Mouse (Mus musculus) liver, embryonic 12.5 days (tissue): ENCODE measurements at regions not wholly inside any gene's neighbourhood (a gene's known extent, or its start where the extent isn't known, plus 50 kb on each side); places are given as distances from the start of the nearest gene placed in this dataset.

ENCODE experiments used
- ATAC-seq: fragments of 200-750 bp; cut with Nextera tagmentation; 2 replicates; pipeline ENCODE4 v1.8.0; 2017; ENCODE audit warnings: moderate number of reproducible peaks, mild to moderate bottlenecking, moderate library complexity
- H3K27ac ChIP-seq: fragments of 300-500 bp; sonication (generic); 2 replicates; pipeline ENCODE4 v1.5.1; 2016; ENCODE audit warnings: mild to moderate bottlenecking
- H3K27me3 ChIP-seq: fragments of 300-500 bp; sonication (generic); replicated peaks from 2 replicates; pipeline ENCODE4 v1.6.1; 2016; ENCODE audit warnings: mild to moderate bottlenecking, moderate library complexity
- H3K36me3 ChIP-seq: fragments of 300-500 bp; sonication (generic); 2 replicates; pipeline ENCODE4 v1.6.1; 2016; ENCODE audit warnings: mild to moderate bottlenecking, moderate library complexity
- H3K4me1 ChIP-seq: fragments of 300-500 bp; sonication (generic); 2 replicates; pipeline ENCODE4 v1.6.1; 2016
- H3K4me2 ChIP-seq: fragments of 300-500 bp; sonication (generic); 2 replicates; pipeline ENCODE4 v1.6.1; 2016; ENCODE audit warnings: mild to moderate bottlenecking, moderate library complexity
- H3K4me3 ChIP-seq: fragments of 300-500 bp; sonication (generic); 2 replicates; pipeline ENCODE4 v1.5.1; 2016; ENCODE audit warnings: mild to moderate bottlenecking, moderate library complexity
- H3K9ac ChIP-seq: fragments of 300-500 bp; sonication (generic); 2 replicates; pipeline ENCODE4 v1.6.1; 2016; ENCODE audit warnings: mild to moderate bottlenecking, moderate library complexity
- H3K9me3 ChIP-seq: fragments of 300-500 bp; sonication (generic); replicated peaks from 2 replicates; pipeline ENCODE4 v1.6.1; 2016; ENCODE audit warnings: mild to moderate bottlenecking, moderate library complexity
- WGBS: fragments of 180-500 bp; shearing (Covaris S2); methylation state at CpG from one replicate; pipeline ENCODE4 v1.1.7; 2016; ENCODE audit not compliant: insufficient replicate concordance; 5-methylcytosine and 5-hydroxymethylcytosine counted together

GRCm38 (mm10) chr10:21446641-21447040, 69.5 kb downstream of the Aldh8a1 start:
- Histone ChIP-seq H3K4me1 (peaks cover 13% of the 10 kb centered on the region), H3K4me3 (no peak overlapping the region), H3K9me3 (no peaks in the 10 kb centered on the region), H3K9ac (no peak overlapping the region), H3K27ac (no peak overlapping the region), H3K27me3 (no peaks in the 10 kb centered on the region), H3K36me3 (no peaks in the 10 kb centered on the region), H3K4me2 (no peak overlapping the region)
- no peak for ATAC-seq
- 71% methylated on average over 12 of the region's 12 CpGs for WGBS

GRCm38 (mm10) chr10:21448132-21448531, 71.0 kb downstream of the Aldh8a1 start:
- H3K27ac ChIP-seq, result no peak overlapping the region
- no peak overlapping the region for H3K9ac ChIP-seq
- WGBS, result 48% methylated on average over 3 of the region's 3 CpGs
- no peaks in the 10 kb centered on the region for H3K36me3 ChIP-seq
- peaks cover 13% of the 10 kb centered on the region for H3K4me1 ChIP-seq
- H3K27me3 ChIP-seq, result no peaks in the 10 kb centered on the region
- ATAC-seq, result no peak
- H3K4me2 ChIP-seq, result no peak overlapping the region
- no peaks in the 10 kb centered on the region for H3K9me3 ChIP-seq
- no peak overlapping the region for H3K4me3 ChIP-seq

- 69% methylated on average over 5 of the region's 5 CpGs for WGBS
- no peak for ATAC-seq
Measured at GRCm38 (mm10) chr10:21448942-21449341, 71.9 kb downstream of the Aldh8a1 start.

GRCm38 (mm10) chr10:21452611-21453010, 75.5 kb downstream of the Aldh8a1 start:
- no peaks in the 10 kb centered on the region for H3K4me1 ChIP-seq
- H3K27me3 ChIP-seq, result no peaks in the 10 kb centered on the region
- no peak overlapping the region for H3K27ac ChIP-seq
- no peak overlapping the region for H3K4me2 ChIP-seq
- no peaks in the 10 kb centered on the region for H3K36me3 ChIP-seq
- H3K9ac ChIP-seq, result no peak overlapping the region
- no peaks in the 10 kb centered on the region for H3K9me3 ChIP-seq
- H3K4me3 ChIP-seq, result no peak overlapping the region
- 78% methylated on average over 2 of the region's 2 CpGs for whole genome bisulfite sequencing
- no peak for ATAC-seq

More at GRCm38 (mm10) chr10:21448942-21449341, 71.9 kb downstream of the Aldh8a1 start:
- H3K4me2 ChIP-seq, result no peak overlapping the region
- H3K9ac ChIP-seq, result no peak overlapping the region
- no peaks in the 10 kb centered on the region for H3K9me3 ChIP-seq
- no peak overlapping the region for H3K27ac ChIP-seq
- H3K4me3 ChIP-seq, result no peak overlapping the region
- H3K4me1 ChIP-seq, result peaks cover 6% of the 10 kb centered on the region
- H3K27me3 ChIP-seq, result no peaks in the 10 kb centered on the region
- no peaks in the 10 kb centered on the region for H3K36me3 ChIP-seq

- no peaks in the 10 kb centered on the region for H3K9me3 ChIP-seq
- H3K4me3 ChIP-seq, result no peak overlapping the region
- H3K4me1 ChIP-seq, result no peaks in the 10 kb centered on the region
- no peaks in the 10 kb centered on the region for H3K36me3 ChIP-seq
- H3K27me3 ChIP-seq, result no peaks in the 10 kb centered on the region
- H3K27ac ChIP-seq, result no peak overlapping the region
- WGBS, result 53% methylated on average over 3 of the region's 3 CpGs
- no peak overlapping the region for H3K9ac ChIP-seq
- H3K4me2 ChIP-seq, result no peak overlapping the region
- ATAC-seq, result no peak
Measured at GRCm38 (mm10) chr10:21453527-21453926, 76.4 kb downstream of the Aldh8a1 start.

GRCm38 (mm10) chr10:21454153-21454552, 77.1 kb downstream of the Aldh8a1 start:
- H3K36me3 ChIP-seq, result no peaks in the 10 kb centered on the region

DNA sequence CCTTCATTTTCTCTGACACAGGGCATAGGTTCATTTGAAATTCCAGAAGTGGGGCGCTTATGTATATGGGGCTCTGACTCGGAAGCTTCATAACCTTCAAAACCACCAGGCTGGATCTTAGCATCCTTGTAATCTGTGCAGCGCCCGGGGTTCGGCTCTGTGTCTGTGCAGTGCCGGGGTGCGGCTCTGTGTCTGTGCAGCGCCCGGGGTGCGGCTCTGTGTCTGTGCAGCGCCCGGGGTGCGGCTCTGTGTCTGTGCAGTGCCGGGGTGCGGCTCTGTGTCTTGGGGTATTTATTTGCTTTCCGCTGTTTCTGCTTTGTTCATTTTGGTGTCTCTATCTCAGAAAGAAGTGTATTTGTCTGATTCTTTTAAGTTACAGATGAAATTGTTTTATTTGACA, 77.7 kb downstream of the Aldh8a1 start:
- H3K9ac ChIP-seq, result no peak overlapping the region
- H3K4me1 ChIP-seq, result no peaks in the 10 kb centered on the region
- H3K36me3 ChIP-seq, result no peaks in the 10 kb centered on the region
- 83% methylated on average over 16 of the region's 16 CpGs for WGBS
- H3K4me3 ChIP-seq, result no peak overlapping the region
- ATAC-seq, result no peak
- H3K27me3 ChIP-seq, result no peaks in the 10 kb centered on the region
- H3K4me2 ChIP-seq, result no peak overlapping the region
- H3K9me3 ChIP-seq, result no peaks in the 10 kb centered on the region
- H3K27ac ChIP-seq, result no peak overlapping the region

More at GRCm38 (mm10) chr10:21454153-21454552, 77.1 kb downstream of the Aldh8a1 start:
- Histone ChIP-seq H3K4me3 (no peak overlapping the region), H3K4me2 (no peak overlapping the region), H3K9me3 (no peaks in the 10 kb centered on the region), H3K9ac (no peak overlapping the region), H3K27ac (no peak overlapping the region), H3K27me3 (no peaks in the 10 kb centered on the region), H3K4me1 (no peaks in the 10 kb centered on the region)
- WGBS, result 71% methylated on average over 5 of the region's 5 CpGs
- ATAC-seq, result no peak

- Histone ChIP-seq H3K4me1 (no peaks in the 10 kb centered on the region), H3K4me2 (no peak overlapping the region), H3K9me3 (no peaks in the 10 kb centered on the region), H3K27ac (no peak overlapping the region), H3K27me3 (no peaks in the 10 kb centered on the region), H3K4me3 (no peak overlapping the region), H3K9ac (no peak overlapping the region), H3K36me3 (no peaks in the 10 kb centered on the region)
- WGBS, result 66% methylated on average over 5 of the region's 5 CpGs
- no peak for ATAC-seq
Measured at GRCm38 (mm10) chr10:21455863-21456262, 78.8 kb downstream of the Aldh8a1 start.

GRCm38 (mm10) chr10:21456359-21456758, 79.3 kb downstream of the Aldh8a1 start:
- no peaks in the 10 kb centered on the region for H3K4me1 ChIP-seq
- no peak for ATAC-seq
- no peak overlapping the region for H3K4me3 ChIP-seq
- 64% methylated on average over 3 of the region's 3 CpGs for WGBS
- no peak overlapping the region for H3K9ac ChIP-seq
- no peak overlapping the region for H3K27ac ChIP-seq
- no peaks in the 10 kb centered on the region for H3K36me3 ChIP-seq
- H3K27me3 ChIP-seq, result no peaks in the 10 kb centered on the region
- no peaks in the 10 kb centered on the region for H3K9me3 ChIP-seq
- H3K4me2 ChIP-seq, result no peak overlapping the region

GRCm38 (mm10) chr10:21456991-21457390, 79.9 kb downstream of the Aldh8a1 start:
- no peak overlapping the region for H3K27ac ChIP-seq
- WGBS, result 70% methylated on average over 6 of the region's 6 CpGs
- no peaks in the 10 kb centered on the region for H3K9me3 ChIP-seq
- no peak overlapping the region for H3K4me2 ChIP-seq
- H3K4me3 ChIP-seq, result no peak overlapping the region
- no peak for ATAC-seq
- no peaks in the 10 kb centered on the region for H3K36me3 ChIP-seq
- H3K9ac ChIP-seq, result no peak overlapping the region
- no peaks in the 10 kb centered on the region for H3K4me1 ChIP-seq
- no peaks in the 10 kb centered on the region for H3K27me3 ChIP-seq

- no peaks in the 10 kb centered on the region for H3K4me1 ChIP-seq
- no peak overlapping the region for H3K4me2 ChIP-seq
- H3K27me3 ChIP-seq, result no peaks in the 10 kb centered on the region
- H3K4me3 ChIP-seq, result no peak overlapping the region
- no peaks in the 10 kb centered on the region for H3K9me3 ChIP-seq
- no peak overlapping the region for H3K9ac ChIP-seq
- no peak for ATAC-seq
- no peak overlapping the region for H3K27ac ChIP-seq
- H3K36me3 ChIP-seq, result no peaks in the 10 kb centered on the region
Measured at GRCm38 (mm10) chr10:21458608-21459007, 81.5 kb downstream of the Aldh8a1 start.

- WGBS, result 51% methylated on average over 2 of the region's 2 CpGs
- ATAC-seq, result no peak
Measured at GRCm38 (mm10) chr10:21460062-21460461, 83.0 kb downstream of the Aldh8a1 start.

DNA sequence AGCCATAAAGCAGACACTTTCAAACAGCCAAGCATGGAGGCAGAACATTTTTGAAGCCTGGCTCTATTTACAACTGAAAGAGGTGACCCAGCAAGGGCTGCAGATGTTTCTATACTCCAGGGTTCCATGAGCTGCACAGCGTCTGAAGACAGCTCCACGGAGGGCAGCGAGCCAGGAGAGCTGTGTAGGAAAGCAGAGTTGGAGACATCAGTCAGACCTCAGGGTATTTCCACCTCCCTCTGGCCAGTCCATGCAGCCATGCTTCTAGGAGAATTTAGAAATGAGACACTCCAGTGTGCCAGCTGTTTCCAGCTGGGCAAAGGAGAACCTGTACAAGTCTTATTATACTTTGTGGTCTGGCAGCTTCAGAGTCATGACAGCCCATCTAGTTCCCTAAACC, 85.8 kb downstream of the Aldh8a1 start:
- Histone ChIP-seq H3K27ac (no peak overlapping the region), H3K4me1 (peaks cover 3% of the 10 kb centered on the region; the same call in 1 of the 2 replicates), H3K27me3 (peaks cover 3% of the 10 kb centered on the region; the same call in 1 of the 2 replicates), H3K9me3 (no peaks in the 10 kb centered on the region), H3K4me2 (no peak overlapping the region), H3K36me3 (no peaks in the 10 kb centered on the region), H3K4me3 (no peak overlapping the region), H3K9ac (no peak overlapping the region)
- WGBS, result 66% methylated on average over 3 of the region's 3 CpGs
- ATAC-seq, result no peak

More at GRCm38 (mm10) chr10:21460062-21460461, 83.0 kb downstream of the Aldh8a1 start:
- Histone ChIP-seq H3K36me3 (no peaks in the 10 kb centered on the region), H3K9ac (no peak overlapping the region), H3K4me2 (no peak overlapping the region), H3K27me3 (no peaks in the 10 kb centered on the region), H3K4me1 (no peaks in the 10 kb centered on the region; the same call in 1 of the 2 replicates), H3K9me3 (no peaks in the 10 kb centered on the region), H3K4me3 (no peak overlapping the region), H3K27ac (no peak overlapping the region)
